Mouse (Mus musculus): ENCODE data around the gene Slc9a9.

- TF ChIP-seq CTCF (IDR thresholded peaks at IDR 0.05; ENCODE audit: low read depth, low read length) (no peak), POLR2A (IDR thresholded peaks at IDR 0.05; ENCODE audit: borderline replicate concordance, low read depth, low read length) (no peak)
These were observed 19.7 kb upstream of the Slc9a9 start for GRCm38 (mm10) chr9:94649991-94650390.
